Mouse (Mus musculus) ES-Bruce4 (cell line): Measurements from ENCODE around the gene Myo1e.

Experiments used
- CTCF ChIP-seq: IDR thresholded peaks from one replicate; pipeline ENCODE4 v1.8.1; 2011; ENCODE audit warnings: low read depth, low read length
- EP300 ChIP-seq: IDR thresholded peaks from 2 replicates; pipeline ENCODE4 v1.6.1; 2011; ENCODE audit warnings: low read depth, low read length; ENCODE audit not compliant: insufficient read depth
- POLR2A ChIP-seq: IDR thresholded peaks from one replicate; pipeline ENCODE4 v1.8.1; 2011; ENCODE audit warnings: low read length; ENCODE audit not compliant: insufficient read depth

DNA sequence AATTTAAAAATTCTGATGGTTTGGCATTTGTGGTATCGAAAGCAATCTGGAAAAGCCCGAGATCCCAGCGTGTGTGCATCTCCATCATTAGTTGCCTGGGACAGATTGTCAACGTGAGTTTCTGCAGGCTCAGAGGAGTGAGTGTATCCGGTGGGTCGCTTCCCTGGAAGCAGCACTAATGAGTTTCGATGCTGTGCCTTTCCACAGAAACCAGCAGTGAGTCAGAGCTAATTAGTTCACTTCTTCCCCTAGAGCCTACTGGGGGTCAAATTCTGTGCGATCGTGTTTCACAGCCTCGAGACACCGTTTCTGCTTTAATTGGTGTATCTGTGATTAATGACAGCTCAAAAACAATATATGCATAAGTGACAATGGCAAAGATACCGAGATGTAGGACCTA is 25.4 kb upstream of the Myo1e start:
- no peak for TF ChIP-seq CTCF
- no peak for TF ChIP-seq POLR2A
- no peak for TF ChIP-seq EP300
